8 mouse cellular contexts compared by ENCODE assay signal in the genomic region with DNA sequence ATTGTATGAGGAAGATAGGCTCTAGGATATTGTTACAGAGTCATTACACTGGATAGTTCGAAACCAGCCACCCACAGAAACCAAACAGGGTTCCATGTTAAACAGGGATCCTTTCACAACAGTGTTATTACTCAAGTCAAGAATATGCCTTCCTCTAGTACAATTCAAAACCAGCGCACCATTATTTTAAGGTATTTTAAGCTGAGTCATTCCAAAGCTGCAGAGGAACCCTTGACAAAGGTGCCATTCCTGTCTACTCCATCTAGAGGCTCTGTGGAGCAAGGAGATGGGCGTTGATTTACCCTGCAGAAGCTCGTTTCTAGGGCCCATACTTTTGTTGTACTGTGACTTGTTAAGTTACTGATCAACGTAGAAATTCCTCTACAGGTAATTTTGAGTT. TPM values are rescaled to one million over a fixed set of nuclear protein-coding genes. Genes with fewer than 3 reads are reported as not detected.
DNase-seq lines count a peak whose midpoint lies in the region; ATAC-seq lines count a peak whose summit lies in the region.

No protein-coding gene starts in this region.

- H3K9ac ChIP-seq in forebrain, embryonic 11.5 days (ENCODE audit: low read length), result peak overlapping the region; percentile 1; the same call in 1 of the 2 replicates

- H3K27ac ChIP-seq in forebrain, embryonic 11.5 days (ENCODE audit: low read depth, low read length), result no peak overlapping the region

- H3K36me3 ChIP-seq in forebrain, embryonic 11.5 days (ENCODE audit: control insufficient read depth, insufficient read depth, low read length), result no peaks in the 10 kb centered on the region

- H3K9me3 ChIP-seq in forebrain, embryonic 11.5 days (ENCODE audit: control insufficient read depth, low read length), result no peaks in the 10 kb centered on the region

- H3K4me2 ChIP-seq in forebrain, embryonic 11.5 days (ENCODE audit: low read depth, low read length, severe bottlenecking), result peak overlapping the region; percentile 45

- DNase-seq in B cell, adult 2 months, result peak; percentile 3 to 6
- DNase-seq in MEL-GATA-1-ER (ENCODE audit: extremely low read depth, low read depth), result peak; percentile 44
- no peak for DNase-seq in forebrain, embryonic 11.5 days (ENCODE audit: low spot score)
- DNase-seq in kidney, postnatal 36 days, result peak; percentile 24 to 27
- peak; percentile 25 for DNase-seq in naive thymus-derived CD4-positive, alpha-beta T cell, adult 2 months (ENCODE audit: low read depth)
- no peak for DNase-seq in cerebellum, adult 8-10 months
- no peak for DNase-seq in urinary bladder, postnatal 14 days (ENCODE audit: low spot score)
- DNase-seq in testis, postnatal 14 days (ENCODE audit: low spot score), result no peak

- H3K4me3 ChIP-seq in forebrain, embryonic 11.5 days (ENCODE audit: low read depth, low read length), result peak overlapping the region; percentile 29

- WGBS in forebrain, embryonic 11.5 days, result 49% methylated on average over 5 of the region's 5 CpGs

- no peak for ATAC-seq in forebrain, embryonic 11.5 days (replicated peaks; ENCODE audit: low FRiP score)

- H3K27me3 ChIP-seq in forebrain, embryonic 11.5 days (ENCODE audit: control insufficient read depth, insufficient read depth, low read length), result no peaks in the 10 kb centered on the region

- 0 out of 2 replicates have a peak, but pooled peaks cover 6% of the 10 kb centered on the region for H3K4me1 ChIP-seq in forebrain, embryonic 11.5 days (replicated peaks; ENCODE audit: control insufficient read depth, insufficient read depth, low read length)

RNA-seq across cellular contexts. Expression of gene Asf1a, which starts 2.3 kb away (rescaled TPM):
- polyA plus RNA-seq in forebrain, embryonic 11.5 days (2014; fragmentation: Nextera tagmentation; extraction: Ambion mirVana), result 167 and 179 TPM in 2 replicates

RNA-seq across cellular contexts. Expression of gene Mcm9, which starts 31.4 kb away (rescaled TPM):
- 16.5 and 17.5 TPM in 2 replicates for polyA plus RNA-seq in forebrain, embryonic 11.5 days (2014; fragmentation: Nextera tagmentation; extraction: Ambion mirVana)

Comparison
In these comparisons a context has a peak if more than half of its experiments do, and no peak if none do; other contexts are left out.
1. DNase-seq: peak in B cell, adult 2 months (2 of 2), MEL-GATA-1-ER (single experiment), kidney, postnatal 36 days (2 of 2) and naive thymus-derived CD4-positive, alpha-beta T cell, adult 2 months (single experiment); none in forebrain, embryonic 11.5 days (single experiment), cerebellum, adult 8-10 months (single experiment), urinary bladder, postnatal 14 days (single experiment) and testis, postnatal 14 days (single experiment).